Mouse (Mus musculus) MEL (cell line): Measurements from ENCODE around the gene Pde3a. TPM values are rescaled to one million over a fixed set of nuclear protein-coding genes. Genes with fewer than 3 reads are reported as not detected.

ENCODE experiments used
- DNase-seq: peaks from one replicate; pipeline ENCODE4 v3.0.0; 2011; ENCODE audit warnings: low read depth, low spot score
- H3K27ac ChIP-seq: 2 replicates; pipeline ENCODE4 v1.5.1; 2012; ENCODE audit warnings: low read depth, mild to moderate bottlenecking, control low read depth, low read length, moderate library complexity; ENCODE audit not compliant: control insufficient read depth
- H3K27me3 ChIP-seq, 2 experiments: fragments of 150-350 bp in 1 of 2; sonication (generic) in 1 of 2; 2 replicates each; pipeline ENCODE4 v1.6.1; 2012; ENCODE audit warnings: low read length in 2 of 2, mild to moderate bottlenecking in 2 of 2, improper control_type of control experiment in 1 of 2, moderate library complexity in 1 of 2; ENCODE audit not compliant: insufficient read depth in 2 of 2, control insufficient read depth in 1 of 2
- H3K36me3 ChIP-seq, 2 experiments: 2 replicates each; pipeline ENCODE4 v1.6.1; 2012 to 2014; ENCODE audit warnings: low read length in 2 of 2, improper control_type of control experiment in 1 of 2, inconsistent platforms in 1 of 2, mild to moderate bottlenecking in 1 of 2; ENCODE audit not compliant: insufficient read depth in 2 of 2, control insufficient read depth in 1 of 2
- H3K4me1 ChIP-seq, 2 experiments: fragments of 150-350 bp in 1 of 2; sonication (generic) in 1 of 2; 2 replicates each; pipeline ENCODE4 v1.6.1; 2012; ENCODE audit warnings: low read length in 2 of 2, improper control_type of control experiment in 1 of 2, mild to moderate bottlenecking in 1 of 2; ENCODE audit not compliant: insufficient read depth in 2 of 2, control insufficient read depth in 1 of 2
- H3K4me3 ChIP-seq, 2 experiments: fragments of 150-350 bp in 1 of 2; sonication (generic) in 1 of 2; 2 replicates each; pipeline ENCODE4 v1.5.1; 2012; ENCODE audit warnings: low read depth in 2 of 2, low read length in 2 of 2, mild to moderate bottlenecking in 2 of 2, moderate library complexity in 2 of 2, control low read depth in 1 of 2, improper control_type of control experiment in 1 of 2; ENCODE audit not compliant: control insufficient read depth in 1 of 2, insufficient read depth in 1 of 2
- H3K79me2 ChIP-seq: 2 replicates; pipeline ENCODE4 v1.6.1; 2012; ENCODE audit warnings: mild to moderate bottlenecking, low read length, moderate library complexity; ENCODE audit not compliant: control insufficient read depth, poor library complexity, insufficient read depth
- H3K9ac ChIP-seq: 2 replicates; pipeline ENCODE4 v1.6.1; 2012; ENCODE audit warnings: low read depth, mild to moderate bottlenecking, control low read depth, low read length, moderate library complexity; ENCODE audit not compliant: control insufficient read depth, poor library complexity, severe bottlenecking
- H3K9me3 ChIP-seq: fragments of 150-350 bp; sonication (generic); replicated peaks from 2 replicates; pipeline ENCODE4 v1.6.1; 2012; ENCODE audit warnings: mild to moderate bottlenecking, low read length, improper control_type of control experiment, moderate library complexity; ENCODE audit not compliant: insufficient read depth
- BHLHE40 ChIP-seq: IDR thresholded peaks from 2 replicates; pipeline ENCODE4 v1.6.1; 2012; ENCODE audit warnings: low read depth, mild to moderate bottlenecking, inconsistent platforms, low read length, improper control_type of control experiment, borderline replicate concordance
- CHD1 ChIP-seq: IDR thresholded peaks from 2 replicates; pipeline ENCODE4 v1.6.1; 2012; ENCODE audit warnings: low read depth, mild to moderate bottlenecking, inconsistent platforms, low read length, improper control_type of control experiment
- ELF1 ChIP-seq: IDR thresholded peaks from 2 replicates; pipeline ENCODE4 v1.6.1; 2014; ENCODE audit warnings: low read depth, mild to moderate bottlenecking, inconsistent platforms, low read length, improper control_type of control experiment, moderate library complexity
- EP300 ChIP-seq, 2 experiments: IDR thresholded peaks; 2 replicates each; pipeline ENCODE4 v1.6.1; 2011; ENCODE audit warnings: improper control_type of control experiment in 2 of 2, low read length in 2 of 2, low read depth in 1 of 2, mild to moderate bottlenecking in 1 of 2
- ETS1 ChIP-seq: IDR thresholded peaks from 2 replicates; pipeline ENCODE4 v1.6.1; 2012; ENCODE audit warnings: low read depth, mild to moderate bottlenecking, inconsistent platforms, low read length, improper control_type of control experiment, moderate library complexity
- GATA1 ChIP-seq: IDR thresholded peaks from 2 replicates; pipeline ENCODE4 v1.6.1; 2011; ENCODE audit warnings: low read depth, low read length, improper control_type of control experiment
- JUND ChIP-seq: IDR thresholded peaks from 2 replicates; pipeline ENCODE4 v1.6.1; 2011; ENCODE audit warnings: low read depth, mild to moderate bottlenecking, improper control_type of control experiment, low read length
- KAT2A ChIP-seq: conservative IDR thresholded peaks from 2 replicates; pipeline ENCODE4 v1.6.1; 2012; ENCODE audit warnings: low read depth, low read length, improper control_type of control experiment, inconsistent platforms
- MAFK ChIP-seq: IDR thresholded peaks from 2 replicates; pipeline ENCODE4 v1.6.1; 2011; ENCODE audit warnings: low read depth, mild to moderate bottlenecking, low read length, improper control_type of control experiment, borderline replicate concordance
- MAZ ChIP-seq: IDR thresholded peaks from 2 replicates; pipeline ENCODE4 v1.6.1; 2012; ENCODE audit warnings: low read depth, mild to moderate bottlenecking, inconsistent platforms, low read length, improper control_type of control experiment
- MXI1 ChIP-seq: IDR thresholded peaks from 2 replicates; pipeline ENCODE4 v1.6.1; 2011; ENCODE audit warnings: mild to moderate bottlenecking, low read depth, low read length, improper control_type of control experiment
- MYB ChIP-seq: IDR thresholded peaks from 2 replicates; pipeline ENCODE4 v1.6.1; 2011; ENCODE audit warnings: mild to moderate bottlenecking, low read depth, low read length, improper control_type of control experiment
- MYC ChIP-seq: IDR thresholded peaks from 2 replicates; pipeline ENCODE4 v1.6.1; 2011; ENCODE audit warnings: low read depth, mild to moderate bottlenecking, low read length, improper control_type of control experiment, moderate library complexity
- NELFE ChIP-seq: IDR thresholded peaks from 2 replicates; pipeline ENCODE4 v1.6.1; 2011; ENCODE audit warnings: low read depth, low read length, improper control_type of control experiment
- NRF1 ChIP-seq: IDR thresholded peaks from 2 replicates; pipeline ENCODE4 v1.6.1; 2014; ENCODE audit warnings: low read depth, mild to moderate bottlenecking, inconsistent platforms, low read length, improper control_type of control experiment, moderate library complexity; ENCODE audit not compliant: poor library complexity, insufficient read depth, severe bottlenecking
- POLR2A ChIP-seq, 2 experiments: IDR thresholded peaks; 2 replicates each; pipeline ENCODE4 v1.6.1; 2011 to 2012; ENCODE audit warnings: low read length in 2 of 2, mild to moderate bottlenecking in 2 of 2, control low read depth in 1 of 2, improper control_type of control experiment in 1 of 2, low read depth in 1 of 2, moderate library complexity in 1 of 2; ENCODE audit not compliant: control insufficient read depth in 1 of 2, insufficient read depth in 1 of 2, poor library complexity in 1 of 2
- SIN3A ChIP-seq: IDR thresholded peaks from 2 replicates; pipeline ENCODE4 v1.6.1; 2012; ENCODE audit warnings: low read length, improper control_type of control experiment, inconsistent platforms
- SMC3 ChIP-seq: IDR thresholded peaks from 2 replicates; pipeline ENCODE4 v1.6.1; 2011; ENCODE audit warnings: low read depth, low read length, improper control_type of control experiment
- TAL1 ChIP-seq: IDR thresholded peaks from 2 replicates; pipeline ENCODE4 v1.6.1; 2012; ENCODE audit warnings: mild to moderate bottlenecking, inconsistent platforms, low read length, moderate library complexity, mixed read lengths
- TBP ChIP-seq: IDR thresholded peaks from 2 replicates; pipeline ENCODE4 v1.8.0; 2011; ENCODE audit warnings: low read depth, low read length, improper control_type of control experiment
- TCF12 ChIP-seq: IDR thresholded peaks from 2 replicates; pipeline ENCODE4 v1.6.1; 2014; ENCODE audit warnings: low read depth, mild to moderate bottlenecking, inconsistent platforms, low read length, improper control_type of control experiment, moderate library complexity
- UBTF ChIP-seq: IDR thresholded peaks from 2 replicates; pipeline ENCODE4 v1.6.1; 2012; ENCODE audit warnings: low read depth, mild to moderate bottlenecking, inconsistent platforms, low read length, improper control_type of control experiment, moderate library complexity, borderline replicate concordance; ENCODE audit not compliant: insufficient read depth
- USF1 ChIP-seq: IDR thresholded peaks from 2 replicates; pipeline ENCODE4 v1.6.1; 2014; ENCODE audit warnings: low read depth, mild to moderate bottlenecking, inconsistent platforms, low read length, improper control_type of control experiment, moderate library complexity
- ZMIZ1 ChIP-seq: IDR thresholded peaks from 2 replicates; pipeline ENCODE4 v1.6.1; 2012; ENCODE audit warnings: low read depth, mild to moderate bottlenecking, inconsistent platforms, low read length, improper control_type of control experiment, moderate library complexity
- ZNF384 ChIP-seq: IDR thresholded peaks from 2 replicates; pipeline ENCODE4 v1.6.1; 2012; ENCODE audit warnings: low read depth, mild to moderate bottlenecking, inconsistent platforms, low read length, improper control_type of control experiment
- polyA plus RNA-seq, 2 experiments: library from polyadenylated mRNA; stranded (reverse) in 1 of 2; unstranded in 1 of 2; fragments of >175 nt in 1 of 2; fragments of >200 nt in 1 of 2; gene quantifications; 2 replicates each; pipeline versions ENCODE4 v1.2.1 to v1.2.4; 2012; ENCODE audit warnings: low replicate concordance in 2 of 2, low read depth in 1 of 2; ENCODE audit not compliant: insufficient read length in 2 of 2, insufficient read depth in 1 of 2, missing spikeins in 1 of 2
- total RNA-seq: library from RNA; depleted of rRNA; stranded (reverse); fragments of 300-350 nt; gene quantifications from 2 replicates; pipeline ENCODE4 v1.2.3, GENCODE M21; 2012

Gene Pde3a
- total and polyA plus RNA-seq, 3 experiments = not detected

DNA sequence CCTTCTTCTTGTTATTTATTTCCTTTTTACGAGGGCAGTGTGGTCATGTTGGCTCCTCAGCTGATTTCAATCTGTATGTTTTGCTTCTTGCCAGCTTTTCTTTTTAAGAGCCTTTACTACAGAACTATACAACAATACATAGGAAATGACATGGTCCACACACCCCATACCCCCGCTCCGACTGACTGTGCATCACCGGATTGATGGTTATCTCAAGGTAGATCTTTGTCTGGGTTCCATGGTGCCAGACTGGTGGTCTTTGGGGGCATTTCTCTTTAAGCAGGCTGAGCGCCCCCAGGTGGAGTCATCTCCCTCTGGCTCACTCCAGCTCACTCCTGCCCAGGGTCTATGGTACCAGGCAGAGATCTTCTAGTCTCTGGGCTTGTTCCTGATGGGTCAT lies 206.3 kb downstream of the Pde3a start:
- Histone ChIP-seq H3K27me3 (no peaks in the 10 kb centered on the region), H3K4me3 (no peak overlapping the region), H3K9ac (no peak overlapping the region), H3K9me3 (no peaks in the 10 kb centered on the region), H3K79me2 (no peaks in the 10 kb centered on the region), H3K4me1 (no peaks in the 10 kb centered on the region), H3K27ac (no peak overlapping the region), H3K36me3 (no peaks in the 10 kb centered on the region)
- DNase-seq = no peak
- TF ChIP-seq USF1 (no peak), MAZ (no peak), EP300 (IDR thresholded peaks at IDR 0.05; ENCODE audit: low read depth in 1 of 2, low read length in 2 of 2) (no peak), JUND (no peak), MAFK (no peak), TBP (no peak), MXI1 (no peak), POLR2A (IDR thresholded peaks at IDR 0.05; ENCODE audit: control insufficient read depth in 1 of 2, insufficient read depth in 1 of 2, low read depth in 1 of 2, low read length in 2 of 2, poor library complexity in 1 of 2) (no peak), GATA1 (no peak), BHLHE40 (no peak), ELF1 (no peak), UBTF (no peak), MYC (no peak), ZMIZ1 (no peak), SMC3 (no peak), TCF12 (no peak), NELFE (no peak), NRF1 (no peak), ETS1 (no peak), CHD1 (no peak)

DNA sequence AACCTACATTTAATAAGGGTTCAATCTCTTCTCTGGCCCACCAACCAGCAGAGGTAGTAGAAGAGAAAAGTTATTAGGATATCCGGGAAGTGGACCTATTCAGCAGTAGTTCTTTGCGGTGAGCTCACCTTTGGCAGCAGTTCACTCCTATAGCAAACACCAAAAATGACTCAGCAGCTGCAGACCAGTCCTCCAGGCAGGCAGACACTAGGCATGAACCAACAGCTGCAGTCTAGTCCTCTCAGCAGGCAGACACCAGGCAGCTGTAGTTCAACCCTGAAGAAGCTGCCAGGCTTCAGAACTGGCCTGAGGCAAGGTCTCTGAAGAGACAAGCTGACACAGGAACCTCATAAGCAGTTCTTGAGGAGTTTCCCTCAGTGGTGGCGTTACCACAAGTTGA lies 207.5 kb downstream of the Pde3a start:
- no peaks in the 10 kb centered on the region for H3K4me1 ChIP-seq
- H3K27me3 ChIP-seq = no peaks in the 10 kb centered on the region
- no peak for DNase-seq
- H3K36me3 ChIP-seq = no peaks in the 10 kb centered on the region
- no peak overlapping the region for H3K9ac ChIP-seq
- TF ChIP-seq MYB = no peak
- no peak for TF ChIP-seq UBTF
- TF ChIP-seq CHD1 = no peak
- TF ChIP-seq ZNF384 = no peak
- no peak for TF ChIP-seq TBP
- no peak for TF ChIP-seq SIN3A
- no peak for TF ChIP-seq ETS1
- TF ChIP-seq KAT2A = no peak
- no peak for TF ChIP-seq NELFE
- TF ChIP-seq TAL1 = no peak
- TF ChIP-seq MAFK = no peak
- TF ChIP-seq POLR2A (IDR thresholded peaks at IDR 0.05; ENCODE audit: control insufficient read depth in 1 of 2, insufficient read depth in 1 of 2, low read depth in 1 of 2, low read length in 2 of 2, poor library complexity in 1 of 2) = no peak
- H3K9me3 ChIP-seq = no peaks in the 10 kb centered on the region
- H3K79me2 ChIP-seq = no peaks in the 10 kb centered on the region
- no peak overlapping the region for H3K27ac ChIP-seq
- no peak overlapping the region for H3K4me3 ChIP-seq
